9 mouse cellular contexts compared by ENCODE assay signal in genomic region chr13:83531968-83532591, GRCm38 (mm10). TPM values are rescaled to one million over a fixed set of nuclear protein-coding genes. Genes with fewer than 3 reads are reported as not detected.
DNase-seq lines count a peak whose midpoint lies in the region; ATAC-seq and TF ChIP-seq lines count a peak whose summit lies in the region.
"Had no signal": no experiment of that assay in that cellular context is flagged by ENCODE, and none has a peak within 500 bp of the region (broad histone marks: within the 10 kb centered on the region; RNA-seq: fewer than 3 reads in every experiment).

No protein-coding gene starts in this region.

- H3K36me3 ChIP-seq in kidney, adult 2 months (ENCODE audit: control insufficient read depth, insufficient read depth, low read length): no peaks in the 10 kb centered on the region
- H3K36me3 ChIP-seq in kidney, embryonic 16.5 days (ENCODE audit: insufficient read depth, low read length): no peaks in the 10 kb centered on the region
- peaks cover 26% of the 10 kb centered on the region for H3K36me3 ChIP-seq in heart, adult 2 months (ENCODE audit: control insufficient read depth, insufficient read depth, low read length)
- H3K36me3 ChIP-seq: stomach, embryonic 15.5 days had no signal

- 0 out of 2 replicates have a peak, but pooled peaks have one; percentile 14 for TF ChIP-seq CTCF in kidney, adult 2 months (conservative IDR thresholded peaks at IDR 0.05; ENCODE audit: insufficient read depth, insufficient read length, low read depth, low read length)
- peak; percentile 69 for TF ChIP-seq CTCF in heart, adult 2 months (IDR thresholded peaks at IDR 0.05)

- H3K9me3 ChIP-seq in kidney, embryonic 16.5 days (ENCODE audit: low read length): no peaks in the 10 kb centered on the region
- H3K9me3 ChIP-seq: stomach, embryonic 15.5 days had no signal

- 50% methylated on average over 8 of the region's 8 CpGs for WGBS in kidney, adult 2 months
- WGBS in kidney, embryonic 16.5 days: 60% methylated on average over 8 of the region's 8 CpGs
- WGBS in heart, adult 2 months: 7% methylated on average over 8 of the region's 8 CpGs

- no peaks in the 10 kb centered on the region for H3K4me1 ChIP-seq in kidney, adult 2 months (ENCODE audit: control insufficient read depth, insufficient read depth, low read length)
- no peaks in the 10 kb centered on the region for H3K4me1 ChIP-seq in kidney, embryonic 16.5 days (ENCODE audit: insufficient read depth, low read length)
- peaks cover 17% of the 10 kb centered on the region for H3K4me1 ChIP-seq in heart, adult 2 months (ENCODE audit: control insufficient read depth, insufficient read depth, low read length)
- H3K4me1 ChIP-seq: stomach, embryonic 15.5 days had no signal

- DNase-seq in kidney, adult 2 months: peak; percentile 56
- DNase-seq in adrenal gland, postnatal 25 days: peak; percentile 51
- DNase-seq in heart, adult 2 months: peak; percentile 64 to 76
- peak; percentile 33 to 42 for DNase-seq in kidney, postnatal 36 days
- DNase-seq in layer of hippocampus, adult 18-20 months (ENCODE audit: low spot score in 2 of 2): no peak
- no peak for DNase-seq in T-cell, adult 2 months (ENCODE audit: low spot score)

- no peak for ATAC-seq in kidney, embryonic 16.5 days (ENCODE audit: low FRiP score, low TSS enrichment)
- ATAC-seq in megakaryocyte-erythroid progenitor cell, adult 5-6 weeks (replicated peaks; ENCODE audit: low FRiP score, low TSS enrichment, poor library complexity, severe bottlenecking): peak; percentile 85

- H3K79me2 ChIP-seq in heart, adult 2 months (replicated peaks; ENCODE audit: control insufficient read depth, insufficient read depth, low read length): peaks cover 9% of the 10 kb centered on the region

- no peak overlapping the region for H3K4me2 ChIP-seq in kidney, embryonic 16.5 days (replicated peaks; ENCODE audit: low read depth, low read length)
- H3K4me2 ChIP-seq: stomach, embryonic 15.5 days had no signal

- TF ChIP-seq EP300 in heart, adult 2 months (IDR thresholded peaks at IDR 0.05; ENCODE audit: insufficient read depth, low read depth, low read length): peak; percentile 66; the same call in 1 of the 2 replicates

- TF ChIP-seq POLR2A in kidney, adult 2 months (IDR thresholded peaks at IDR 0.05; ENCODE audit: low read depth, low read length): no peak
- 0 out of 2 replicates have a peak, but pooled peaks have one; percentile 30 for TF ChIP-seq POLR2A in heart, adult 2 months (IDR thresholded peaks at IDR 0.05; ENCODE audit: insufficient read depth, low read depth, low read length)

- no peak overlapping the region for H3K4me3 ChIP-seq in kidney, adult 2 months (ENCODE audit: insufficient read depth, low read depth, low read length)
- H3K4me3 ChIP-seq in kidney, embryonic 16.5 days (ENCODE audit: low read length): no peak overlapping the region
- peak overlapping the region; percentile 25 for H3K4me3 ChIP-seq in heart, adult 2 months
- H3K4me3 ChIP-seq: stomach, embryonic 15.5 days had no signal

- H3K27ac ChIP-seq in kidney, adult 2 months (ENCODE audit: insufficient read depth, low read depth, low read length): no peak overlapping the region
- no peak overlapping the region for H3K27ac ChIP-seq in kidney, embryonic 16.5 days (ENCODE audit: low read length)
- peak overlapping the region; percentile 81 for H3K27ac ChIP-seq in heart, adult 2 months
- H3K27ac ChIP-seq: stomach, embryonic 15.5 days had no signal

- no peak overlapping the region for H3K9ac ChIP-seq in kidney, embryonic 16.5 days (replicated peaks; ENCODE audit: low read length)
- no peak overlapping the region for H3K9ac ChIP-seq in heart, adult 2 months (ENCODE audit: low read depth, low read length)
- H3K9ac ChIP-seq: stomach, embryonic 15.5 days had no signal

- intact Hi-C loops in heart, adult 2 months (cut with DNase I): no loop called here

- no peaks in the 10 kb centered on the region for H3K27me3 ChIP-seq in kidney, adult 2 months (replicated peaks; ENCODE audit: control insufficient read depth, insufficient read depth, low read length)
- no peaks in the 10 kb centered on the region for H3K27me3 ChIP-seq in kidney, embryonic 16.5 days (ENCODE audit: insufficient read depth, low read length)
- no peaks in the 10 kb centered on the region for H3K27me3 ChIP-seq in heart, adult 2 months (ENCODE audit: control insufficient read depth, insufficient read depth, low read length)
- H3K27me3 ChIP-seq: stomach, embryonic 15.5 days had no signal

RNA-seq across cellular contexts. Expression of gene Mef2c, which starts 28.2 kb away (rescaled TPM):
- 9.2 and 12.8 TPM in 2 replicates for polyA plus RNA-seq in kidney, adult 2 months (2012; rRNA removed)
- 54.9 and 56.5 TPM in 2 replicates for polyA plus RNA-seq in kidney, embryonic 16.5 days (2015; fragmentation: Nextera tagmentation; extraction: Ambion mirVana)
- 46.1 and 58.2 TPM in 2 replicates for total RNA-seq in adrenal gland, postnatal 25 days (2021)
- 10 to 100 TPM; 56.5 to 74.1 TPM for total RNA-seq in heart, adult 2 months (2021)
- 35.5 and 50.7 TPM in 2 replicates for polyA plus RNA-seq in heart, adult 2 months (2012; rRNA removed)
- total RNA-seq in megakaryocyte-erythroid progenitor cell, adult 5-6 weeks (2014; fragmentation: Nextera tagmentation): 29.5 and 36.6 TPM in 2 replicates
- total RNA-seq in megakaryocyte-erythroid progenitor cell, adult 5-6 weeks (2017): 60.0 and 141 TPM in 2 replicates
- total RNA-seq in layer of hippocampus, adult 18-20 months (2021): 100 to 1,000 TPM; 112 to 119 TPM

Comparison
In these comparisons a context has a peak if more than half of its experiments do, and no peak if none do; other contexts are left out.
1. DNase-seq: peak in kidney, adult 2 months (single experiment), adrenal gland, postnatal 25 days (single experiment), heart, adult 2 months (2 of 2) and kidney, postnatal 36 days (2 of 2); none in layer of hippocampus, adult 18-20 months (0 of 2) and T-cell, adult 2 months (single experiment).